Mouse (Mus musculus): ENCODE data around the gene Olfr559.

The Olfr559 gene

GRCm38 (mm10) chr7:102727391-102727790 lies at the start of gene Olfr559:
Gene Olfr559 (minus strand): TSS chr7:102727491.
- no peak for DNase-seq (ENCODE audit: low spot score in 2 of 2)

- no peak for DNase-seq (ENCODE audit: low spot score in 2 of 2)
Measured at GRCm38 (mm10) chr7:102770921-102771320, 43.6 kb upstream of the Olfr559 start, which contains the start of gene Olfr561. Gene Olfr561 (plus strand): TSS chr7:102771221.

GRCm38 (mm10) chr7:102759266-102759665 lies 32.0 kb upstream of the Olfr559 start, which contains the start of the genes Olfr560 and Olfr78:
Gene Olfr560 (minus strand): TSS chr7:102759366.
Gene Olfr78 (minus strand): TSS chr7:102759471.
- no peak for DNase-seq (ENCODE audit: low spot score in 2 of 2)

- DNase-seq (ENCODE audit: low spot score in 2 of 2) = no peak
Measured at GRCm38 (mm10) chr7:102752086-102752485, 24.8 kb upstream of the Olfr559 start.

- no peak for DNase-seq (ENCODE audit: low spot score in 2 of 2)
Measured at GRCm38 (mm10) chr7:102737705-102738104, 10.4 kb upstream of the Olfr559 start.

GRCm38 (mm10) chr7:102733793-102734192 lies 6.5 kb upstream of the Olfr559 start:
- no peak for DNase-seq (ENCODE audit: low spot score in 2 of 2)

GRCm38 (mm10) chr7:102718970-102719369 lies 8.3 kb downstream of the Olfr559 start, which contains the start of gene Olfr33:
Gene Olfr33 (minus strand): TSS chr7:102719070.
- DNase-seq (ENCODE audit: low spot score in 2 of 2) = no peak

- no peak for DNase-seq (ENCODE audit: low spot score in 2 of 2)
Measured at GRCm38 (mm10) chr7:102701915-102702314, 25.4 kb downstream of the Olfr559 start, which contains the start of gene Olfr558. Gene Olfr558 (plus strand): TSS chr7:102702215.

GRCm38 (mm10) chr7:102698461-102698860 lies 28.8 kb downstream of the Olfr559 start:
- DNase-seq (ENCODE audit: low spot score in 2 of 2) = no peak

GRCm38 (mm10) chr7:102695358-102696125 lies 31.7 kb downstream of the Olfr559 start, which contains the start of gene Olfr557:
Gene Olfr557 (plus strand): TSS chr7:102695910.
- peak in 1 of 2 experiments; percentile 13 for DNase-seq (ENCODE audit: low spot score in 2 of 2)

GRCm38 (mm10) chr7:102686944-102687501 lies 40.3 kb downstream of the Olfr559 start, which contains the start of gene Trim68:
Gene Trim68 (minus strand): TSS chr7:102687327.
- peak; percentile 78 to 87 for DNase-seq (ENCODE audit: low spot score in 2 of 2)

GRCm38 (mm10) chr7:102681916-102682315 lies 45.4 kb downstream of the Olfr559 start:
- no peak for DNase-seq (ENCODE audit: low spot score in 2 of 2)

GRCm38 (mm10) chr7:102676225-102676624 lies 51.1 kb downstream of the Olfr559 start:
- DNase-seq (ENCODE audit: low spot score in 2 of 2) = no peak

All from frontal cortex, postnatal 10 days (tissue).